Mouse (Mus musculus) midbrain, embryonic 16.5 days (tissue): ENCODE data around the gene R3hdm2. TPM values are rescaled to one million over a fixed set of nuclear protein-coding genes. Genes with fewer than 3 reads are reported as not detected.

ENCODE experiments used
- ATAC-seq: fragments of 200-750 bp; cut with Nextera tagmentation; 2 replicates; pipeline ENCODE4 v1.8.0; 2017; ENCODE audit warnings: moderate TSS enrichment
- H3K27ac ChIP-seq: fragments of 300-500 bp; sonication (generic); 2 replicates; pipeline ENCODE4 v1.5.1; 2014; ENCODE audit warnings: mild to moderate bottlenecking, low read length, mixed read lengths
- H3K27me3 ChIP-seq: fragments of 300-500 bp; sonication (generic); 2 replicates; pipeline ENCODE4 v1.6.1; 2014; ENCODE audit warnings: low read depth, low read length, mixed read lengths; ENCODE audit not compliant: control insufficient read depth, insufficient read depth
- H3K36me3 ChIP-seq: fragments of 300-500 bp; sonication (generic); 2 replicates; pipeline ENCODE4 v1.6.1; 2014; ENCODE audit warnings: mild to moderate bottlenecking, low read length, moderate library complexity, mixed read lengths; ENCODE audit not compliant: control insufficient read depth, insufficient read depth
- H3K4me1 ChIP-seq: fragments of 300-500 bp; sonication (generic); 2 replicates; pipeline ENCODE4 v1.6.1; 2014; ENCODE audit warnings: mild to moderate bottlenecking, low read length, mixed read lengths; ENCODE audit not compliant: control insufficient read depth, insufficient read depth
- H3K4me2 ChIP-seq: fragments of 300-500 bp; sonication (generic); 2 replicates; pipeline ENCODE4 v1.6.1; 2014; ENCODE audit warnings: mild to moderate bottlenecking, low read length, mixed read lengths
- H3K4me3 ChIP-seq: fragments of 300-500 bp; sonication (generic); 2 replicates; pipeline ENCODE4 v1.5.1; 2014; ENCODE audit warnings: low read depth, mild to moderate bottlenecking, low read length, moderate library complexity, mixed read lengths
- H3K9ac ChIP-seq: fragments of 300-500 bp; sonication (generic); 2 replicates; pipeline ENCODE4 v1.6.1; 2014; ENCODE audit warnings: low read depth, low read length, mixed read lengths
- H3K9me3 ChIP-seq: fragments of 300-500 bp; sonication (generic); replicated peaks from 2 replicates; pipeline ENCODE4 v1.6.1; 2014; ENCODE audit warnings: mild to moderate bottlenecking, low read length, mixed read lengths; ENCODE audit not compliant: control insufficient read depth, poor library complexity, severe bottlenecking
- WGBS: fragments of 180-500 bp; shearing (Covaris S2); extraction: QIAGEN DNeasy Blood & Tissue Kit; methylation state at CpG from one replicate; pipeline ENCODE4 v1.1.7; 2014; 5-methylcytosine and 5-hydroxymethylcytosine counted together
- polyA plus RNA-seq: library from polyadenylated mRNA; unstranded; fragments of >200 nt; fragmentation: Nextera tagmentation; extraction: Ambion mirVana; gene quantifications from 2 replicates; pipeline ENCODE4 v1.2.1, GENCODE M21; 2015

R3hdm2 gene
- polyA plus RNA-seq, 1 experiment from 2014 or later: 35.2 TPM

DNA sequence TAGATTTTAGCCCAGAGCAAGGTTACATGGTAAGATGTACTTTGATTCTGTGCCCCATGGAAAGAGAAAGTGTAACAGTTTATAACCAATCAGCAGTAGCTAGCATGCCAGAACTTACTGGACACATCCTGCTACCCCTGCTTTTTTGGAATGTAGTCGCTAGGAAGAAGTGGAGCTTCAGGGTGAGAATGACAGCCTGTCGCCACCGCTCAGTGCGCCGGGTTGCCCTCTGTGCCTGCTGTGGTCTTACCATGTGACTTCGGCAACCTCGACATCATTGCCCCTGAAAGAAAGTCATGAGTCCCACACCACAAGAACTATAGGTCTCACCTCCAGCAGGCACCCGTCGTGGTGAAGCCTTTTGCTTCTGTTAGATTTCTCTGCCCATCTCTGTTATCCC is 92.6 kb downstream of the R3hdm2 start:
- Histone ChIP-seq H3K4me2 (no peak overlapping the region), H3K27ac (no peak overlapping the region), H3K4me1 (no peaks in the 10 kb centered on the region), H3K4me3 (no peak overlapping the region), H3K9ac (no peak overlapping the region), H3K27me3 (no peaks in the 10 kb centered on the region), H3K36me3 (peaks cover 18% of the 10 kb centered on the region), H3K9me3 (no peaks in the 10 kb centered on the region)
- WGBS: 86% methylated on average over 9 of the region's 9 CpGs
- no peak for ATAC-seq

DNA sequence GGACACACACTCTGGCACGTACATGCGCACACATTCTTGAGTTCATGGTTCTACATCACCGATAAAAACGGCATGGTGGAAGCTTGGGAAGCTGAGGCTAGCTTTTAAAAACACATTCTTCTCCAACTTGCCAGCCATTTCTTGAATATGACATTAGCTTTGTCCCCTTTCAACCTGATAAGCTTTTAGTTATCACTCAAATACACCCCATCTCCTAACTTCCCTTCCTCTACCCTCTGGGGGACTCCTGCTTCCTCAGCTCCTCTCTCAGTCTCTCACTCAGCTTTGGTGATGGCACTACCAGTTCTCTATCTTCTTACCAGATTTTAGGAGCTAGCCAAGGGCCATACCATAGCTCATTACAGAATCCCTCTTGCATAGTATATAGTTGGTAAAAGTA is 95.0 kb downstream of the R3hdm2 start:
- no peaks in the 10 kb centered on the region for H3K4me1 ChIP-seq
- H3K4me2 ChIP-seq: no peak overlapping the region
- no peaks in the 10 kb centered on the region for H3K9me3 ChIP-seq
- H3K27ac ChIP-seq: no peak overlapping the region
- ATAC-seq: no peak
- H3K9ac ChIP-seq: no peak overlapping the region
- H3K27me3 ChIP-seq: no peaks in the 10 kb centered on the region
- no peak overlapping the region for H3K4me3 ChIP-seq
- 97% methylated on average over 4 of the region's 4 CpGs for WGBS
- peaks cover 15% of the 10 kb centered on the region for H3K36me3 ChIP-seq

DNA sequence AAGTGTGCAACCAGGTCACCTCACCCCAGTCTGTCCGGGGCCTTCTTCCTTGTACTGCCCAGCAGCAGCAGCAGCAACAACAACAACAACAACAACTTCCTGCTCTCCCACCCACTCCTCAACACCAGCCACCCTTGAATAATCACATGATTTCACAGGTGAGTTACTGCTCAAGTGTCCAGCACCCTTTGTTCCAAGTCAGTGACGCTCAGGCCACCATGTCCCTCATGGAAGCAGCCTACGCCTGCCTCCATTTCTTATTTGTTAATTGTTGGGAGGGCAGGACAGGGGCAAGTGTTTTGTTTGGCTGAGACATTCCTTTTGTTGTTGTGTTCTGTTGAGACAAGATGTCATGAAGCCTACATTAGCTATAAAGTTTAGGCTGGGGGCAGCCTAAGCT is 96.4 kb downstream of the R3hdm2 start:
- Histone ChIP-seq H3K9ac (no peak overlapping the region), H3K27ac (no peak overlapping the region), H3K9me3 (no peaks in the 10 kb centered on the region), H3K36me3 (peaks cover 12% of the 10 kb centered on the region), H3K4me3 (no peak overlapping the region), H3K4me2 (no peak overlapping the region), H3K4me1 (no peaks in the 10 kb centered on the region), H3K27me3 (no peaks in the 10 kb centered on the region)
- no peak for ATAC-seq
- WGBS: 86% methylated on average over 3 of the region's 3 CpGs

DNA sequence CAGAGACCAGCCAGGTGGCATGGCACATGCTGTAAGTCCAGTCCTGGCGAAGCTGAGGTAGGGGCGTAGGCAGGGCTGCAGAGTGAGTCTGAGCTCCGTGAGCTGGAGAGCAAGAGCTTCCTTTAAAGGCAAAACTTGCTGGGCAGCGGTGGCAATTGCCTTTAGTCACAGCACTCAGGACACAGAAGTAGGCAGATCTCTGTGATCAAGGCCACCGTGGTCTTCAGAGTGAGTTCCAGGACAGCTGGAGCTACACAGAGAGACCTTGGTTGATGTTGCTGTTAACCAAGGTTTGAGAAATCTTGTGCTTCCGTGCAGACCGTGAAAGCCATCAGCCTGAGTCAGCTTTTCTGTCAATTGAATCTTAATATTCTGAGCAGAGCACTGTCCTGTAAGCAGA is 97.2 kb downstream of the R3hdm2 start:
- Histone ChIP-seq H3K27ac (no peak overlapping the region), H3K4me1 (no peaks in the 10 kb centered on the region), H3K9ac (no peak overlapping the region), H3K27me3 (no peaks in the 10 kb centered on the region), H3K4me2 (no peak overlapping the region), H3K9me3 (no peaks in the 10 kb centered on the region), H3K36me3 (peaks cover 12% of the 10 kb centered on the region), H3K4me3 (no peak overlapping the region)
- whole genome bisulfite sequencing: 85% methylated on average over 7 of the region's 7 CpGs
- ATAC-seq: no peak

DNA sequence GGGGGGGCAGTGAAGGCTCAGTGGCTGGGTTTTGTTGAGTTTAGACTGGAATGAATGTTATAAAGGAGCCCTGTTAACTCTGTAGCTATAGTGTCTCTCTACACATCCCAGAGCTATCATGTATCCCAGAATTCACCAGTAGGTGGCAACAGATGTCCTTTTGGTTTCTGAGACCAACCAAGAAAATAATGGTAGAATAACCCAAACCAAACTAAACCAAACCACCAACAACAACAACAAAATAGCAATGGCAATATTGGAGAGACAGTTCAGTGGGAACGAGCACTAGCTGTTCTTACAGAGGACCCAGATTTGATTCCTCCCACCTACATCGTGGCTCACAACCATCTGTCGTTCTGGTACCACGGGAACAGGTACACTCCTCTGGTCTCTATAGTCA is 99.0 kb downstream of the R3hdm2 start:
- H3K9me3 ChIP-seq: no peaks in the 10 kb centered on the region

DNA sequence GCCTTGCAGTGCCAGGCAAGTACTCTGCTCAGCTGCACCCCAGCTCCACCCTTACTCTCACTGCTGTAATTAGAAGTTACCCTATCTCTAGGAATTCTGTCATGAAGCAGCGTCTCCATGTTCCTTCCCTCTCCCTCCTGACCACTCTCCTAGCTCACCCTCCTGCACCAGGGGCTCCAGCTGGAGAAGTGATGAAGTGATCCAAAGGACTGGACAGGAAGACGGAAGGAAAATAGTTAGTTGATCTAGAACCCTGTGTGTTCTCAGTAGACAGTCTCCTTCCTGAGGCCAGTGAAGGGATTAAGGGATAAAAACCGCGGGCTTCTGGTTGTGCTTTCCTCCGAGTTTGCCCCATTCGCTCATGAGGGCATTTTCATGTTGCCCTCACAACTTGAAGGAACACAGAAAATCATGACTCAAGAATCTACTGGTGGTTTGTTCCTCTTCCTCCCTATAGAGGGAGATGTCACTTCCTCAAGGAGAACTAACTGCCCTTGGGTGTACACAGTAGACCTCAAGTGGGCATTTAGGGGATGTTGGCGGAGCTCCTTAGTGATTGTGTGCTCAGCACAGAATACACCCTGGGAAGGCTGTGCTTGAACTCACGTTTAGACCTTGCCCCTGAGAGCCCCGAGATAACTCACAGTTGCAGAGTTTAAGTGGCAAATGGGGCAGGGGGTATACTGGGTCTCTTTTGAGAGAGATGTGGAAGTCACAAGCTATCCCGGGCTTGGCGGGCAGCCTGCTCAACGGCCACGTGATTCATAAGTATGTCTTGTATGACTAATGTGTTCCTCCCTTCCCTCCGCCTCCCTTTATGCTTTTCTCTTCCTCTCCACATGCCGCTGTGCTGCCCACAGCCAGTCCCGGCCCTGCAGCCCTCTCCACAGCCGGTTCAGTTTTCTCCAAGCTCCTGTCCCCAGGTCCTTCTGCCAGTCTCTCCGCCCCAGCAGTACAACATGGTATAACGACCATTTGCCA is 101.0 kb downstream of the R3hdm2 start:
- no peaks in the 10 kb centered on the region for H3K4me1 ChIP-seq
- no peak overlapping the region for H3K4me3 ChIP-seq
- WGBS: 88% methylated on average over 19 of the region's 19 CpGs
- H3K36me3 ChIP-seq: peaks cover 15% of the 10 kb centered on the region
- no peaks in the 10 kb centered on the region for H3K27me3 ChIP-seq
- no peak overlapping the region for H3K4me2 ChIP-seq
- no peak for ATAC-seq
- H3K9me3 ChIP-seq: no peaks in the 10 kb centered on the region
- no peak overlapping the region for H3K9ac ChIP-seq
- no peak overlapping the region for H3K27ac ChIP-seq

More for the DNA sequence above, 99.0 kb downstream of the R3hdm2 start:
- no peak overlapping the region for H3K4me3 ChIP-seq
- no peak overlapping the region for H3K9ac ChIP-seq
- peak; percentile 32; the same call in 1 of the 2 replicates for ATAC-seq
- peaks cover 16% of the 10 kb centered on the region for H3K36me3 ChIP-seq
- H3K4me2 ChIP-seq: no peak overlapping the region
- H3K27me3 ChIP-seq: no peaks in the 10 kb centered on the region
- 96% methylated on average over 4 of the region's 4 CpGs for WGBS
- no peaks in the 10 kb centered on the region for H3K4me1 ChIP-seq
- H3K27ac ChIP-seq: no peak overlapping the region

DNA sequence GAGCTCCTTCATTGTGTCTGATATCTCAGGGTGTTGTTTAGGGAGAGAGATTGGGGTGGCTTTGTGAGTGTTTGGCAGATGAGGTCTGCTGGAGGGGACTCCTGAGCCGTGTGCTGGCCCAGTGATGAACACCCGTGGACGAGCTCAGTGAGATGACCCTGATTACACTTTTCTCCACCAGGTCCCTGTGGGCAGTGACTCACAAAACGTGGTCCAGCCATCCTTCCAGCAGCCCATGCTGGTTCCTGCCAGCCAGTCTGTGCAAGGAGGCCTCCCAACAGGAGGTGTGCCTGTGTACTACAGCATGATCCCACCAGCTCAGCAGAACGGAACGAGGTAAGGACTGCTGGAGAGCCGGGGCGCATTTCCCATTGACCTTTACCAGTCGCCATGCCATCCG is 105.1 kb downstream of the R3hdm2 start:
- no peaks in the 10 kb centered on the region for H3K27me3 ChIP-seq
- H3K4me2 ChIP-seq: no peak overlapping the region
- H3K9ac ChIP-seq: no peak overlapping the region
- WGBS: 91% methylated on average over 10 of the region's 10 CpGs
- ATAC-seq: no peak
- H3K4me3 ChIP-seq: no peak overlapping the region
- no peaks in the 10 kb centered on the region; the same call in 1 of the 2 replicates for H3K4me1 ChIP-seq
- peaks cover 11% of the 10 kb centered on the region for H3K36me3 ChIP-seq
- no peaks in the 10 kb centered on the region for H3K9me3 ChIP-seq
- H3K27ac ChIP-seq: no peak overlapping the region

DNA sequence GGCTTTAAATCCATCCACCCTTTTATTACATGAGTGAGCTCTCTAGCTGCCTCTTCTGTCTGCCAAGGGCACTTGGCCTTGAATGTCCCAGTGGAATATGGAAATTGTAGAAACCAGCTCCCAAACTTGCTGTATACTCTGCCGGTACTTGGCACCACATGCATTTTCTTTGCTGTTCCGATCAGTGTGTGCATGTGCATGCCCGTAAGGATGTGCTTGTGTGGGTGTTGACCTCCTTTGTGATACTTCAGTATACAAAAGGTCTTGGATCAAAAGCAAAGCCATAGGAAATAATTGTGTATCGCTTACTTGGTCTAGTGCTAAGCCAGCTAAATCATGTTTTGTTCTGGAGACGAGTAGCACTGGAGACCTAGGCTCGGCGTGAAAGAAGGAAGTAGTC is 108.7 kb downstream of the R3hdm2 start:
- peaks cover 4% of the 10 kb centered on the region; the same call in 1 of the 2 replicates for H3K4me1 ChIP-seq
- no peak overlapping the region for H3K27ac ChIP-seq
- no peaks in the 10 kb centered on the region for H3K9me3 ChIP-seq
- WGBS: 90% methylated on average over 7 of the region's 7 CpGs
- no peak overlapping the region for H3K9ac ChIP-seq
- no peak overlapping the region for H3K4me2 ChIP-seq
- no peak overlapping the region for H3K4me3 ChIP-seq
- no peak for ATAC-seq
- H3K36me3 ChIP-seq: peaks cover 13% of the 10 kb centered on the region; the same call in 1 of the 2 replicates
- no peaks in the 10 kb centered on the region for H3K27me3 ChIP-seq
